Mouse (Mus musculus): ENCODE measurements at regions not wholly inside any gene's neighbourhood (a gene's known extent, or its start where the extent isn't known, plus 50 kb on each side); places are given as distances from the start of the nearest gene placed in this dataset.

- H3K4me3 ChIP-seq: no peak overlapping the region
- ATAC-seq (ENCODE audit: insufficient number of reproducible peaks, low FRiP score, low TSS enrichment, low read depth): no peak
- no peak overlapping the region for H3K4me2 ChIP-seq
- no peak overlapping the region for H3K9ac ChIP-seq
- no peaks in the 10 kb centered on the region for H3K36me3 ChIP-seq
- H3K27me3 ChIP-seq: no peaks in the 10 kb centered on the region
- H3K4me1 ChIP-seq: no peaks in the 10 kb centered on the region
- H3K9me3 ChIP-seq: no peaks in the 10 kb centered on the region
- no peak overlapping the region for H3K27ac ChIP-seq
Observed at GRCm38 (mm10) chr5:18080761-18081160, 118.4 kb downstream of the Gnat3 start.

DNA sequence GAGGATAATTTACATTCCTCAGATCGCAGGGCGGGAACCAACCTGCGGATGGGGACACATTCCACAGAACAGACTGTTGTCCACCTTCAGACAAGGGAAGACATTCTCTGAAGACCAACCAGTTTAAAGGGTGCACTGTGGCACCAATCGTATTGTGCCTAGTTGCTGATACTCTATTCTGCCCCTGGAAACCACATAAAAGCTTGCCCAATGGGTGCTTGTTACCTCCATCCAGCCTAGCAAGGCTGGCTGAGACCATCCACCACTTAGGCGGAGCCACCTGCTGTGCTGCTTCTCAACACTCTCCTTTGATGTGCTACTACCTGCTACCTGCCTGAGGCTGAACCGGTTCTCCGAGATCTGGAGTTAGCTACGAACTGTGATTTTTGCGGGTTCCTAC is 119.9 kb downstream of the Gnat3 start:
- Histone ChIP-seq H3K27me3 (no peaks in the 10 kb centered on the region), H3K27ac (no peak overlapping the region), H3K4me3 (no peak overlapping the region), H3K9ac (no peak overlapping the region), H3K36me3 (no peaks in the 10 kb centered on the region), H3K9me3 (no peaks in the 10 kb centered on the region), H3K4me1 (no peaks in the 10 kb centered on the region), H3K4me2 (no peak overlapping the region)
- WGBS: 50% methylated on average over 9 of the region's 9 CpGs
- no peak for ATAC-seq (ENCODE audit: insufficient number of reproducible peaks, low FRiP score, low TSS enrichment, low read depth)

GRCm38 (mm10) chr5:18083789-18084188 is 121.4 kb downstream of the Gnat3 start:
- Histone ChIP-seq H3K4me1 (no peaks in the 10 kb centered on the region), H3K4me2 (no peak overlapping the region), H3K9me3 (no peaks in the 10 kb centered on the region), H3K36me3 (no peaks in the 10 kb centered on the region), H3K27ac (no peak overlapping the region), H3K4me3 (no peak overlapping the region), H3K27me3 (no peaks in the 10 kb centered on the region), H3K9ac (no peak overlapping the region)
- no peak for ATAC-seq (ENCODE audit: insufficient number of reproducible peaks, low FRiP score, low TSS enrichment, low read depth)
- WGBS: 78% methylated on average over 1 of the region's 1 CpGs

DNA sequence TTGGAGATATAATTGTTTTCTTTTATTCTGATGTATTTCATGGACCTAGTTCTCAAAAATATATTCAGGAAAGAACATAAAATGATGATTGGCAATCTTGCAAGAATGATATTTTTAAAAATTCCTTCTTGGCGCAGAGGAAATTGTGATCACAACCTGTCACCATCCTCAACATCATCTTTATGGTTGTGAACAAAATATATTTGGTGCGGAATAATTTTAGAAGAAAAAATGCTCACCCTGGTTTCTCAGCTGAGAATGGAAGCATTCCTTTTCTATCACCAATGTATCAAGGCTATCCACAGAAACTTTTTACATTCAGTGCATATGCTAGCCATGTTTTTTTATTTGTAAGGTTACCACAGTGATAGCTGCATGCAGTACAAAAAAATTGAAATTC is 123.1 kb downstream of the Gnat3 start:
- Histone ChIP-seq H3K4me1 (no peaks in the 10 kb centered on the region), H3K4me2 (no peak overlapping the region), H3K27me3 (no peaks in the 10 kb centered on the region), H3K27ac (no peak overlapping the region), H3K9ac (no peak overlapping the region), H3K36me3 (no peaks in the 10 kb centered on the region), H3K4me3 (no peak overlapping the region), H3K9me3 (no peaks in the 10 kb centered on the region)
- ATAC-seq (ENCODE audit: insufficient number of reproducible peaks, low FRiP score, low TSS enrichment, low read depth): no peak
- 88% methylated on average over 2 of the region's 2 CpGs for WGBS

DNA sequence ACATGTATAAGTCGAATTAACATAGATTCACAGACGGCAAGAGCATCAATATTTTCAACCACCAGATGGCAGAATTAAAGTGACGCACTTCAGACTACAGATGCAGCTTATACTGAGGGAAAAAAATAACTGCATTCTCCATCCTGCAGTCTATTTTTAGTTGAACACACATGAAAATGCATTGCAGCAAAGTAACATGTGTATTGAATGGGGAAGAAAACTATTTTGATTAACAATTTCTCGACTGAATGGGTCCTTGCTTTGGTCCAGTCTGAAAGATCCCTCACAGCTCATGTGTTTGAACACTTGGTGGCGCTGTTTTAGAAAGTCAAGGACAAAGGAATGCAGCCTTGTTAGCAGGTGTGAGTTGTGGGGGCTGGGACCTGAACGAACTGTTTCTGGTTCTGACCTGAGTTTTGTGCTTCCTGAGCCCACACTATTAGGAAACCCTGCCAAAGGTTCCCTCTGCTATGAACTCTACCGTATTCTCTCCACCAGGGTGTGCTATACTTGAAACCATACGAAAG is 125.6 kb downstream of the Gnat3 start:
- H3K4me2 ChIP-seq: no peak overlapping the region
- WGBS: 31% methylated on average over 8 of the region's 8 CpGs
- H3K9me3 ChIP-seq: no peaks in the 10 kb centered on the region

DNA sequence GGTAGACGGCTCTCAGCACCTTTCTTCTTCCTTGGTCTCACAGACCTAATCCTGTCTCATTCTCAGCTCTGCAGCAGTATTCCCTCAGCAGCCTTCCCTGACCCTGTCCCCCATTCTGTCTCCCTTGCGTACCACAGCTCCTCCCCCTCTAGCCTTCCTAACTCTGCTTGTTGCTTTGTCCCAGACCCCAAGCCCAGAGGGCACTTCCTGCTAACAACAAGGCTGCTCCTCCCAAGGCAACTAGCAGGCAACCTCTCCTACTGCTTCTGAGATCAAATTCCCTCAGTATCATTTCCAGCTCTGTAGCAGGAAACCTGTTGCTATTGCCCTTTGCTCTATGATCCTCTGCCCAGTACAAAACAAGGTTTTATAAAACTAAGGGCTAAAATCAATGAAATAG is 127.6 kb downstream of the Gnat3 start:
- H3K27me3 ChIP-seq: no peaks in the 10 kb centered on the region
- no peak overlapping the region for H3K4me3 ChIP-seq
- no peak overlapping the region for H3K27ac ChIP-seq
- H3K9ac ChIP-seq: no peak overlapping the region
- H3K4me2 ChIP-seq: no peak overlapping the region
- H3K9me3 ChIP-seq: no peaks in the 10 kb centered on the region
- no peak for ATAC-seq (ENCODE audit: insufficient number of reproducible peaks, low FRiP score, low TSS enrichment, low read depth)
- no peaks in the 10 kb centered on the region for H3K4me1 ChIP-seq
- no peaks in the 10 kb centered on the region for H3K36me3 ChIP-seq
- WGBS: 41% methylated on average over 2 of the region's 2 CpGs

More for the DNA sequence above, 125.6 kb downstream of the Gnat3 start:
- no peaks in the 10 kb centered on the region for H3K4me1 ChIP-seq
- H3K36me3 ChIP-seq: no peaks in the 10 kb centered on the region
- H3K9ac ChIP-seq: no peak overlapping the region
- H3K27me3 ChIP-seq: no peaks in the 10 kb centered on the region
- H3K4me3 ChIP-seq: no peak overlapping the region
- H3K27ac ChIP-seq: no peak overlapping the region
- no peak for ATAC-seq (ENCODE audit: insufficient number of reproducible peaks, low FRiP score, low TSS enrichment, low read depth)

- Histone ChIP-seq H3K36me3 (no peaks in the 10 kb centered on the region), H3K4me2 (no peak overlapping the region), H3K4me1 (no peaks in the 10 kb centered on the region), H3K27ac (no peak overlapping the region), H3K4me3 (no peak overlapping the region), H3K9me3 (no peaks in the 10 kb centered on the region), H3K27me3 (no peaks in the 10 kb centered on the region), H3K9ac (no peak overlapping the region)
- 9% methylated on average over 3 of the region's 3 CpGs for WGBS
- ATAC-seq (ENCODE audit: insufficient number of reproducible peaks, low FRiP score, low TSS enrichment, low read depth): no peak
Observed at GRCm38 (mm10) chr5:18114905-18115689, 152.7 kb downstream of the Gnat3 start.

DNA sequence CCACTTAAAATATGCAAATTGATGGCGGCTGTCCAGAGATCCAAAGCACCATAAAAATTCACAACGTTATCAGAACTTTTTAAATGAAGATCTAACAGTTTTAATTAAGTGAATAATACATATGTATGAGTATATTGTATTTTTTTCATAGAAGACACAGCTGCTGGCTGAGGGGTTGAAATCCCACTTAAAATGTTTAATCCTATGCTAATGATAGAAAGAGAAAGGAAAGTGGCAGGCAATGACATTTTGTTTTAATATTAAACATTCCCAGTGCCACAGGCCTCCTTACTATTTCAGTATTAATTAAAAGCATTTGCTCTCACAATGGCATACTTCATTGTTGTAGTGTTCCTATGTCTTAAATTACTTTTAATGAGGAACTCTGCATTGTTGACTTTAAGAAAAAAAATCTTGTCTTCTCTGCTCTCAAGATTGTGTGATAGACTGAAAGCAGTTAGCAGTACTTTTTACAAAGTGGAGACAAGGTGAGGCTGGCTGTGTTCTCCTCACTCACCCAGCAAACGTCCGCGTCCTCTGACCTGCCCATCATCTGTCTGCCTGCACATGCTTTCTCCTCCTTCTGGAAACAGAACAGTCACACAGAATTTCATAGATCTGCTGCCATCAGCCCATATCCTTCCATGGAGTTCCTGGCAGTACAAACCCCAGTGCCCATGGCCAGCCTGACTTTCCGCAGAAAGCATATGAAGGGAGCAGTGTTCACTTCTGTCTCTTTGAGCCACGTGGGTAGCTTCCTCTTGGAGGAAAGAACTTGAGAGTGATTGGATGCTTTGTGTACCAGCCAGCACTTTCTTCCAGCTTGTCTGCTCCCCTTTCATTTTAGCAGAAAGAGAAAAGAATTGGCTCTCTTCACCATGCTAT is 173.7 kb downstream of the Gnat3 start:
- Histone ChIP-seq H3K4me2 (no peak overlapping the region), H3K36me3 (no peaks in the 10 kb centered on the region), H3K9me3 (no peaks in the 10 kb centered on the region), H3K4me3 (no peak overlapping the region), H3K27me3 (no peaks in the 10 kb centered on the region), H3K4me1 (peaks cover 10% of the 10 kb centered on the region; the same call in 1 of the 2 replicates), H3K9ac (no peak overlapping the region), H3K27ac (0 out of 2 replicates have a peak overlapping the region, but pooled peaks have one; percentile 11)
- no peak for ATAC-seq (ENCODE audit: insufficient number of reproducible peaks, low FRiP score, low TSS enrichment, low read depth)
- 47% methylated on average over 7 of the region's 7 CpGs for WGBS

DNA sequence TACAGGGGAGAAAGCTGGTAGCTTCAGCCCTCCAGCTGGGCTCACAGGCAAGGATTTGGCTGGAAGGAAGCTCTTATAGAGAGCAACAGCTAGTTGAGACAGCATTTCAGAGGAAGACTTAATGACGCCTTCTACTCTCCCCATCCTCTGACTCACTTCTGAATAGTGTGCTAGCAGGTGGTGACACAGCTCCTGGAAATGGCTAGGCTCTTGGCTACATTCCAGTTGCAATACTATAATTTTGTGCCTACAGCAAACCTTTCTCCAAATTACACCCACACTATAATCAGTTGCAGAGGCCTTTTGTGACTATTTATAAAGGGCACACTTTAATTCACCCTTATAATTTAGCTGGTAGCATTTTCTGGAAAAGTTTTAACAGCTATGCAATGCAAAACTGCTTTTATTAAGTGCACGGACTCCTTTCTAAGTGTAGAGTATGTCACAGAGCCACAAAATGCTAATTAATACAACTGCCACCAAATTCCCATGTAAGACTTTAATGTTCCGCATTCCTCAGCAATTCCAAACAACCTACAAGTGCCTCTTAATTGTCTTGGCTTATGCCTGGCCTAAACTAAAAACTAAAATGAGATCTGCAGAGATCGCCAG is 175.2 kb downstream of the Gnat3 start:
- Histone ChIP-seq H3K4me2 (no peak overlapping the region), H3K4me3 (no peak overlapping the region), H3K4me1 (peaks cover 10% of the 10 kb centered on the region; the same call in 1 of the 2 replicates), H3K9me3 (no peaks in the 10 kb centered on the region), H3K27me3 (no peaks in the 10 kb centered on the region), H3K27ac (no peak overlapping the region), H3K9ac (no peak overlapping the region), H3K36me3 (no peaks in the 10 kb centered on the region)
- 35% methylated on average over 4 of the region's 4 CpGs for WGBS
- peak; percentile 67; the same call in 1 of the 2 replicates for ATAC-seq (ENCODE audit: insufficient number of reproducible peaks, low FRiP score, low TSS enrichment, low read depth)

- no peaks in the 10 kb centered on the region for H3K27me3 ChIP-seq
- no peak for ATAC-seq (ENCODE audit: insufficient number of reproducible peaks, low FRiP score, low TSS enrichment, low read depth)
- H3K9me3 ChIP-seq: no peaks in the 10 kb centered on the region
- 87% methylated on average over 1 of the region's 1 CpGs for WGBS
- no peak overlapping the region for H3K9ac ChIP-seq
- H3K36me3 ChIP-seq: no peaks in the 10 kb centered on the region
- H3K4me3 ChIP-seq: no peak overlapping the region
- no peak overlapping the region for H3K27ac ChIP-seq
- H3K4me1 ChIP-seq: no peaks in the 10 kb centered on the region
- no peak overlapping the region for H3K4me2 ChIP-seq
Observed at GRCm38 (mm10) chr5:18152241-18152640, 189.9 kb downstream of the Gnat3 start.

DNA sequence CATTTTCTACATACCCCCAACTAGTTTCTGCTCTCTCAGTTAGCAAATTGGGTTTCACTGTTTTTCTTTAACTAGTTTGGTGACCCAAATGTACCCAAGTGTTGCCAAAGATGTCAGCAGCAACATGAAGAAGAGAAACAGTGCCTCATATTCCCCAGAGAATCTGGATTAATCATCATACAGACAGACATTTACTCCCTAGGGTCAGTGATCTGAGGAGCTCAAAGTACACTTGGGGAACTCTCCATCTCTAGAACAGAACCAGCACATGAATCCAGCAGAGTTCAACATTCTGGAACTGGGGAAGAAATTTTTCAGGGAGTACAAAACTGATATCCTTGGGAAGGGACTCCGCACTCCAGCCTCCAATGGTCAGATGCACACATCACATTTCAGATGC is 191.4 kb downstream of the Gnat3 start:
- no peak overlapping the region for H3K9ac ChIP-seq
- H3K27ac ChIP-seq: no peak overlapping the region
- no peaks in the 10 kb centered on the region for H3K9me3 ChIP-seq
- H3K36me3 ChIP-seq: no peaks in the 10 kb centered on the region
- no peak for ATAC-seq (ENCODE audit: insufficient number of reproducible peaks, low FRiP score, low TSS enrichment, low read depth)
- no peak overlapping the region for H3K4me3 ChIP-seq
- H3K27me3 ChIP-seq: no peaks in the 10 kb centered on the region
- 98% methylated on average over 1 of the region's 1 CpGs for WGBS
- no peaks in the 10 kb centered on the region for H3K4me1 ChIP-seq
- no peak overlapping the region for H3K4me2 ChIP-seq

- H3K4me3 ChIP-seq: no peak overlapping the region
- H3K9ac ChIP-seq: no peak overlapping the region
- no peak overlapping the region for H3K4me2 ChIP-seq
- H3K27me3 ChIP-seq: no peaks in the 10 kb centered on the region
- H3K4me1 ChIP-seq: no peaks in the 10 kb centered on the region
- no peak overlapping the region for H3K27ac ChIP-seq
- H3K9me3 ChIP-seq: no peaks in the 10 kb centered on the region
- H3K36me3 ChIP-seq: no peaks in the 10 kb centered on the region
- no peak for ATAC-seq (ENCODE audit: insufficient number of reproducible peaks, low FRiP score, low TSS enrichment, low read depth)
Observed at GRCm38 (mm10) chr5:18163515-18163914, 196.6 kb downstream of the Gnai1 start.
